Mouse (Mus musculus) ES-E14 (cell line): ENCODE data around the gene Lrrc55.

Source experiments
- HCFC1 ChIP-seq: IDR thresholded peaks from 2 replicates; pipeline ENCODE4 v1.6.1; 2012; ENCODE audit warnings: low read length, inconsistent platforms, borderline replicate concordance; ENCODE audit not compliant: insufficient read depth
- MAFK ChIP-seq: IDR thresholded peaks from 2 replicates; pipeline ENCODE4 v1.6.1; 2014; ENCODE audit warnings: mild to moderate bottlenecking, low read depth, low read length, inconsistent platforms; ENCODE audit not compliant: insufficient read depth
- ZC3H11A ChIP-seq: IDR thresholded peaks from 2 replicates; pipeline ENCODE4 v1.6.1; 2012; ENCODE audit warnings: low read depth, mild to moderate bottlenecking, inconsistent platforms, low read length, borderline replicate concordance

GRCm38 (mm10) chr2:85238068-85238667, 41.2 kb upstream of the Lrrc55 start:
- TF ChIP-seq ZC3H11A (no peak), MAFK (no peak), HCFC1 (no peak)
